Mouse (Mus musculus): ENCODE data around the gene Gm21972.

Gene Gm21972

DNA sequence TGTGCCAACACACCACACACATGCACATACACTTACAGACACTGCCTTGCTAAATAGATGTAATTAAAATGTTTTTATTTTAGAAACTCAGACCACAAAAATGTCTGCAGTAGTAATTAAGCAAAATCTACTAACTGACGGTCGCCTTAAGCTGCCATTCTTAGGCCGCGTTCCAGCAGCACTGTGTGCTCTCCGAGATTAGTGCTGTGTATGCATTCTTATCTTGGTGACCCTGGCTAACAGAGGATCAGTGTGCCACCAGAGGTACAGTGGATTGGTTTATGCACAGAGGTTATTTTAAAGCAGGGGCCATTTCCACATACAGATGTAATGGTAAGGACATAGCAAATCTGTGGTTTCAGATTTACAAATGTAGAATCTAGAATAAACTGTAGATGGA, 27.6 kb downstream of the Gm21972 start:
- no peak for DNase-seq (ENCODE audit: low spot score in 2 of 2)

DNA sequence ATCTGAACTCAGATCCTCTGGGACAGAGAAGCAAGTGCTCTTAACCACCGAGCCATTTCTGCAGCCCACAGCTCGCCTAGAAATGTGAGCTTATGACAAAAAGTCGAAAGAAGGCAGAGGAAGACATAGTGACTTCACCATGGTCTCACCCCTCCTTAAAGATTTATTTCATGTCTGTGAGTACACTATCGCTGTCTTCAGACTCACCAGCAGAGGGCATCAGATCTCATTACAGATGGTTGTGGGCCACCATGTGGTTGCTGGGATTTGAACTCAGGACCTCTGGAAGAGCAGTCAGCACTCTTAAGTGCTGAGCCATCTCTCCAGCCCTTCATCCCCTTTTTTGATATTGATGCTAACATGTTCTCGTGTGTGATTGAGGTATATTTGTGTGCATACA, 41.2 kb downstream of the Gm21972 start:
- DNase-seq (ENCODE audit: low spot score in 2 of 2): no peak

DNA sequence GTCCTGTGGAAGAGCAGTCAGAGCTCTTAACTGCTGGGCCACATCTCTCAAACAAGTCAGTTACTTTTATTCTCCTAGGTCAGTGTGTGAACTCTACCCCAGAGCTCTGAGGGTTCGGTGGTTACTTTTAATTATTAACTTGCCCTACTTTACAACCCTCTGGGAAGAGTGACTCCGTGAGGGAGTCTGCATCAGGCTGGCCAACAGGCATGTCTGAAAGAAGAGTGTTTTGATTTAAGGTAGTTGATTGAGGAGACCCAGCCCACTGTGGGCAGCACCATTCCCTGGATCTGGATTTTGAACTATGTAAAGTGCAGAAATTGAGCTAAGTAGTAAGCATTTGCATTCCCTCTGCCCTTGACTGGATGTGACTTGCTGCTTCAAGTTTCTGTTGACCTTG, 42.6 kb downstream of the Gm21972 start:
- no peak for DNase-seq (ENCODE audit: low spot score in 2 of 2)

DNA sequence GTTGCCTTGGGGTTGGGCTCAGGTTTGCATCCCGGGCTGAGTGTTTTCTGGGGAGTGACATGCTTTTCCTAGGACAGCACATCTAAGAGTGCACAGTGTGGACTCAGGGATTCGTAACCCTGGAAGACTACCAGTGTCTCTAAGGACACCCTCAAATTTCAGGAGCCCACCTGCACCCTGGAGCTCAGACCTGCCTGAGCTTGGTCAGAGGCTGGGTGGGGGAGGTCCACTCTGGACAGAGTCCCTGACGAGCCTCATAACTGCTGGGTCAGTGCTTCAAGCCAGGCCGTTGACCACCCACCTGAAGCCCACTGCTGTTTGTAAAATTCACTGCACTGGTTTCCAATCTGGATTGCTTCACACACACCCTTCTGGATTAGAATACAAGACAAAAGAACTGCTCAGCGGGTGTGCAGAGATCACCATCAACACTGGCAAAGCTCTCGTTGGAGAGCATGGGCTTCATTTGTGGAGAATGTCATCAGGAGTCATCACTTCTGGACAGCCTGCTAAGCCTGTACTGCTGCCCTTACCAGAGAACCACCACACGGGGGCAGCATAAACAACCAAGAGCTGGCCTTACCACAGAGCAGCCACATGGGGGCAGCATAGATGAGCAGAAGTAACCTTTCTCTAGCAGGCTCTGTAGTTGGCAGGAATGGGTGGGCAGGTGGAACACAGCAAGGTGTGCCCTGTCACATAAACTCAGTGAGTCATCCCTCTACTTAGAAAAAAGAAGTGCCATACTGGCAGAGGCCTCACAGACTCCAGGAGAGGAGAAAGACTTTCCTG, 45.2 kb downstream of the Gm21972 start:
- peak; percentile 65 to 77 for DNase-seq (ENCODE audit: low spot score in 2 of 2)

DNA sequence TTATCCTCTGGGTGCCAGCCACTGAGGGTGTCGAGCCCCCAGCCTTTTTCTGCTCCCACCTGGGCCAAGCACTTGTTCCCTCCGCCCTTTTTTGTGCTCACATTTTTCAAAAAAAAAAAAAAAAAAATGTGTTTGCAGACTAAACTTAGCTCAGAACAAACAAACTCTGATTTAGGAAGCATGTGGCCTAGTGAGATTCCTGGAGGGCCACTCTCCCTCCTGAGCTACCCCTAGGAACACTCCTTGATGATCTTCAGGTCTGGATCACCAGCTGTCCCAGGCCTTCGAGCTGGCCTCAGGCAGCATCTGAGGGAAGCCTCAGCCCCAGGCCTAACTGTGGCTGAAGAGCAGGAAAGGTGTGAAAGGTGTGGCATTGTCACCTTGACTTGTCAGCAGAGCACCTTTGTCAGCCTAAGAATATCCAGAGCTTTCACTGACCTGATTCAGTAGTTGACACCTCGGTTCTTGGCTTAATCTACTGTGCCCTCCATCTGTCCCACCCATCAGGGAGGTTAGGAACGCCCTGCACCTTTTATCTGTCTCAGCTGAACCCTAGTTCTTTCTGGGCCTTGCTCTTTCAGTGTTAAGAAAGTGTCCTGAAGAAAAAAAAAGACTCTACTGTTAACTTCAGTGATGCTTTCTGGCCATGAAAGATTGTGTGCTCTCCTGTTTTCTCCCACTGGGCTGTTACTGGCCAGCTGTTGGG, 48.7 kb downstream of the Gm21972 start:
- no peak for DNase-seq (ENCODE audit: low spot score in 2 of 2)

DNA sequence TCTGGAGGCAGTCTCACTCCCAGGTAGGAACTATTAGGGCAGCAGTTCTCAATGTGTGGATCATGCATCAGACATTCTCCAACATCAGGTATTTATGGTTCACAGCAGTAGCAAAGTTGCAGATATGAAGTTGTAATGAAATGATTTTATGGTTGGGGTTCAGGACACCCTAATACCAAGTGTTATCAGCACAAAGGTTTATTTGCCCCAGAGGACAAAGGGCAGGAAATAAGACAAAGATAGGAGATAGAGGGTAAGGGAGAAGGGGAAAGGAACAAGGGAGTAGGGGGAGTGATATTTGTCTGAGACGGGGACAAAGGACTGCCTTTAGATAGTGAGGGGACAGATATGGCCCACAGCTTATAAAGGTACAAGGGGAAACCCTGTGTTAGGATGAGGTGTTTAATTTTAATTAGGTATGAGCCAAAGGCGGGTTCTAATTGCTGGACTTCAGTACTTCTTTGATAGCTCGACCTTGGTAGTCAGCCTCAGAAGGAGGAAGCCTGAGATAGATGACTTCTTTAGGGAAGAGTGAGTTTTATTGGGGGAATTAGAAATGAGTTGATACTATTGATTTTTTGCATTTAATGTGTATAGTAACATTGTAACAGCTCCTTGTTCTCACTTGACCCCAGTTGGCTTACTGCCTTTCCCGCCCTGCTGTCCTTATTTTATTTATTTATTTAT, 50.3 kb downstream of the Gm21972 start:
- DNase-seq (ENCODE audit: low spot score in 2 of 2): no peak

DNA sequence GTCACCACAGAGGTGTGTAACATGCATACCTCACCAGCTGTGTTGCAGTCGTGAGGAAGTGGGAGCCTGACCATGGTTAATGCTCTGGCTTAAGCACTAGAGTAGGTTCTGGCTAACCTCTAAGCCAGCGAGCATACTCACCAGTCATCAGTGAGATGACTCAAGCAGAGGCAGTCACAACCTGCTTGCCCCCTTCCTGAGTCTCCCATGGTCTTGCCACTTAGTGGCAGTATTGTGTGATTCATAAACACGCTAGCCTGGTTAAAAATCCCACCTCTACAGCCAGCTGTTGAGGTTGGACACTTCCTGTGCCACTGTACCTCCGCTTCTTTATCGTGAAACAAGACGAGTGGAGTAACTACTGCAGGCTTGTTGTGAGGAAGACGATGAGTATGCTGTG, 53.3 kb downstream of the Gm21972 start:
- DNase-seq (ENCODE audit: low spot score in 2 of 2): no peak

DNA sequence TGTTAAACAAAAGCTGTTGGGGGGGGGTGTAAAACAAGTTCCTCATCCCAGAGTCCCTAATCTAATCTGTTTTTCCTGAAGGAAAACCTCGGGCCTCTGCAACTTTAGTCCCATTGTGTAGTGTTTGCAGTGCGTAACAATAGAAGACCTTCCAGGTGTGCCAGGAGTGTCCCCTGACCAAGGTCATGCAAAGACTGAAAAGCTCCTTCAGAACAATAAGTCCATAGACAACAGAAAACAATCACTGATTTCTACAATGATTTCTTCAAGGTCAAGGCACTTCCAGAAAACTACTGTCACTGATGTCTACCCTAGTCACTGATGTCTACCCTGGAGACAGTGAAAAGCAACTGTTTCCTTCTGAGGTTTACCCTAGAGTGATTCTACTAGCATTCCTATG, 54.4 kb downstream of the Gm21972 start:
- no peak for DNase-seq (ENCODE audit: low spot score in 2 of 2)

DNA sequence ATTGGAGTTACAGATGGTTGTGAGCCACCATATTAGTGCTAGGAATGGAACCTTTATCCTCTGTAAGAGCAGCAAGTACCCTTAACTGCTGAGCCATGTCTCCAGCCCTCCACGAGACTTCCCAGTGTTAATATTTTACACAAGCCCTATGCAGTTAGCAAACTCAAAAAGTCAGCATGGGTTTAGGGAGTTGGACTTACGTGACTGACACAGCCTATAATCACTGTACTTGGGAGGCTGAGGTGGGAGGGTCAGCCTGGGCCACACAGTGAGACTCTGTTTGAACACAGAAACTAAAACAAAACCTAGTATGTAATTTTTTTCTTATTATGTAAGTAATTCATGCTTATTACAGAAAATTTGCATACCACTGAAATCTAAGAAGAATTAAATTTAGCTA, 54.8 kb downstream of the Gm21972 start:
- no peak for DNase-seq (ENCODE audit: low spot score in 2 of 2)

DNA sequence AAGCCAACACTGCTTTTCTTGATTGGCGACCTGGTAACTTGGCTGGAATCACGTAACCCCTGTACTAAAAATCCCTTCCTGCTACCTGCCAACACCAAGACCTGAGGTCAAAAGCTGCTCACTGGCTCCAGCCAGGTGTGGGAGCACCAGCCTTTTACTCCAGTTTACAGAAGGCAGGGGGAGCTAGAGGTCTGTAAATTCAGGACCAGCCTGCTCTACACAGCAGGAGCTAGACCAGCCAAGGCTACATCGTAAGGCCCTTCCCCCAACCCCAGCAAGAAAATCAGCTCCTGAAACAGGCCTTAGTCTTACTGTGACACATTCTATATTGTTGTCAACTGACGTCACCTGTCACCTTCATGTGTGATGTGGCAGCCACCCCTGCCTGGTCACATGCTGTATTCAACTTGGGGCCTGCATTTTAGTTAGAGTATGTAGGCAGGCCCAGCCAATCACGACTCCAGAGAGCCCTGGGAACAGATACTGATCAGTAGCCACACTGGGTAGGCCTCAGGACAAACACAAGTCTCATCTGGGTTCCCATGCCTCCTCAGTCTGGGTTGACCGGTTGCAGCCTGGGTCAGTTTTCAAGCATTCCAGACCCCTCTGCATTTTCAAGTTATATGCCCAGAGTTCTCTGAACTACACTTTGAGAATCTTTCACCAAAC, 55.7 kb downstream of the Gm21972 start:
- no peak for DNase-seq (ENCODE audit: low spot score in 2 of 2)

DNA sequence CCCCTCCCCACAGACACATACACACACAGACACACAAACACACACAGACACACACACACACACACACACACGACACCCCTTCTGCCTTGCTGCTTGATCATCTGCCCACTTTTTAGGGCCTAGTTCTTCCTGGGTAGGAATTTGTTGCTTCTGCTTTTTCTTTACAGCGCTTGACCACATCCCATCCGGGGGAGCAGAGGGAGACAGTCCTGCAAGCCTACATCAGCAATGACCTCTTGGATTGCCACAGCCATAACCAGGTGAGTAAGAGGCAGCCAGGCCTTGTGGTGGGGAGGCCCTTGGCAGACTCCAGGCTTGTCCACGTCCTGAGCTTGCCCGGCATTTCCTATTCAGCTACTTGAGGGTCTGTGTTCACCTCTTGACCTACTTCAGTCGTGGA, 57.4 kb downstream of the Gm21972 start:
- DNase-seq (ENCODE audit: low spot score in 2 of 2): no peak

DNA sequence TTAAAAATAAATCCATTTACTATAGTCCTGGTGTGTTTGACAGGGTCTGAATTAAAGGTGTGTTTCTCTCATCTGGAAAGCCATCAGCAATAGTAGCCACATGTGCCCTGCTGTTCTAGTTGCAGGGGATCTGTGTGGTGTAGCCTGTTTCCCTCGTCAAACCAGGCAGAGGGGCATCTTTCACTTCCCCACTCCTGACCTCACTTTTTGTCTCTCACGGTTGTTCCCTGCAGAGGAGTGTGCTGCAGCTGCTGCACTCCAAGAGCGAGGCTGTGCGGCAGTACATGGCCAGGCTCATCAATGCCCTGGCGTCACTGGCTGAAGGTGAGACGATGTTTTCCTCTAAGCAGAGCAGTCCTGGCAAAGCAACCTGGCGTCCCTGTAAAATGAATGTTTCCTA, 60.6 kb downstream of the Gm21972 start:
- DNase-seq (ENCODE audit: low spot score in 2 of 2): no peak

DNA sequence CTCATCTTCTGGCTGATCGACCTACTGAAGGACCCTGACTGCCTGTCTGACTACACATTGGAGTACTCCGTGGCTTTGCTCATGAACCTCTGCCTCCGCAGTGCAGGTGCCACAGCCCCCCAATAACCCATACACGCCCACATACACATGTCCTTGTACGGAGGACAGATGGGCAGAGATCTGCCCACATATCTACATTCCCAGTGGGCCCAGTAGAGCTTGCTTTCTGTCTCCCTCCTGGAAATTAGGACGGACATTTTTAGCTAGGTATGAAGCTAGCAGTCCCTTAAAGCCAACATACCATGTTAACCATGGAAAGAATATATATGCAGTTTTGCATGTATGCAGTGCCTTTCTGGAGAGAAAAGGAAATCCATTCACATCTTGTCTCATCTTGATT, 64.8 kb downstream of the Gm21972 start:
- no peak for DNase-seq (ENCODE audit: low spot score in 2 of 2)

DNA sequence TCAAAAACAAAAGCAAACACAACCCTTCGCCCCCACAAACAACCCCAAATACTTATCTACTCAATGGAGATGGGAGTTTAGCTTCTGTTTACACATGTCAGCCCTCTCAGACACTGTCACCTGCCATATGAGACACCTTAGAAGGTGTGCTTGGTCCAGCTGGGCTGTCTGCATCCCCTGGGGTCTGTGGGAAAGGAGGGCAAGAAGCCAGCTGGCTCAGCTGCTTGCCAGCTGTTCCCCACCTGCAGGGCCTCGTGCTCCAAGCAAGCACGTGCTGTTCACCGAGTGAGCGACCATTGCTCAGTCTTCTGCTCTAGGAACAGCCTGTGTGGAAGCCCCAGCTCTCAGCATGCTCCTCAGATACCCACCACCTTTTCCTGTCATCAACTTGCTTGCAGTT, 65.6 kb downstream of the Gm21972 start:
- no peak for DNase-seq (ENCODE audit: low spot score in 2 of 2)

DNA sequence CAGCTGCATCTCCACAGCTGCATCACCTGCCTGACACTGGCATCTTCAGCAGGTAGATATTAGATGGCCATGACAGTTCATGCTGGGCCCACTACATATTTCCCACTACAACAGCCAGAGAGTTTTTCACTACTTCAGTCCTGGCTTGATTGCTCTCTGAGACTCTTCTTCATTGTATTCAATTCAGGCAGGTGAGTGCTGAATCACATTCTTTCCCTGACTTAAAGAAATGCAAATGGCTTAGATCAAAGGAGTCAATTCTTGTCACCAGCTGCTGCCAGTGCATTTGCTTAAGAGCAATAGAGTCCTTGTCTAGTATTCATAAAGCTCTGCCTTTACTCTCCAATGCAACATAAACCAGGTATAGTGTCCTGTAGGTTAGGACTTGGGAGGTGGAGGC, 67.9 kb downstream of the Gm21972 start:
- no peak for DNase-seq (ENCODE audit: low spot score in 2 of 2)

DNA sequence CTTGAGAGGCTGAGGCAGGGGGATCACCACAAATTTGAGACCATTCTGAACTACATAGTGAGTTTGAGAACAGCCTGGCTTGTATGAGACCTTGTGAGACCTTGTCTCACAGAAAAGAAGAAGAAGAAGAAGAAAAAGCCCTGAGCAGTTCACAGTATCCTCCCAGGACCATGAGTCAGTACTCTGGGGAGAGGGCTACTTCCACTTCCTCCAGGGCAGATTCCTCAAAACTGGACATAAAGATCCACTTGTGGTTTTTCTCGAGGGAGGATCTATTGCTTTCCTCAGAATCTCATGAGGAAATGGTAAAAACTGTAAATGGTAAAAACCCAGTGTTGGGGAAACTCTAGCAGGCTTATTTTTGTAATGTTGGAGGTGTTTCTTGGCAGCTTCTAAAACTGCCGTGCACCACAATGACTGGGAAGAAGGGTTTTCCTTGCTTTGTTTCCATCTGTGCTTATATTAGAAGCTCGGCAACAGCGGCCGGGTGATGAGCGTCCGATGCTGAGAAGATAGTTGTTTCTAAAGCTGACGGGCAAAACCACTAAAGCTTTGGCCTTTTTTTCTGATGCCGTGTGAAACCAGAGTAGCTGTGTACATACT, 69.3 kb downstream of the Gm21972 start:
- peak; percentile 34 to 41 for DNase-seq (ENCODE audit: low spot score in 2 of 2)

DNA sequence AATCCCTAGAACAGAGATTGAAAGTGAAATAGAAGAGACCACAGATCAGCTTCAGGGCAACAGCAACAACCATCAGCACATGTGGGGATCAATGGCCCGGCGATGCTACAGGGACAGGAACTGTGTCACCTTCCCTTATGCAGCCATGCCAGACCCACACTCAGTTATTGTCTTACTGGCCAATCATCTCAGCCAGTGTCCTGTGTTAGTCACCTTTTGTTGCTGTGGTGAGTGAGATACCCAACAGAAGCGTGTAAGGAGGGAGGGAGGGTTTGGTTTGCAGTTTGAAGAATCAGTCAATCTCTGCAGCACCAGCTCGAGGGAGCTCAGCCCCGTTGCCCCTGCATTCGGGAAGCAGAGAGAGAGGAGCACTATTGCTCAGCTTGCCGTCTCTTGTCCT, 77.2 kb downstream of the Gm21972 start:
- DNase-seq (ENCODE audit: low spot score in 2 of 2): no peak

DNA sequence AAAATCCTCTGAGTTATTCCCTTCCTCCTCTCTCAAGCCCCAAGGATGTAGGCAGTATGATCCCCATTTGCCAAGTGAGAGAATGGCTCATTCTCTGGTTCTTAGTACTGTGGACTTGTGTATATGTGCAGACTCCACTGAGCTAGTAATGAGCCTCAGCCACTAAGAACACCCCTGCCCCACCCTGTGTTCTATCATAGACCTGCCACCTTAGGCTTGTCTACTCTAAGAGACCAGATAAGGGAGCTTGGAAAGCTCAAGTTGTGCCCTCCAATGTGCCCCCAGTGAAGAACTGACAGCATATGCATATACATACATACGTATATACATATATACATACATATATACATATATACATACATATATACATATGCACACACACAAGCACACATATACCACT, 78.1 kb downstream of the Gm21972 start:
- no peak for DNase-seq (ENCODE audit: low spot score in 2 of 2)

Data from right cerebral cortex, postnatal 36 days (tissue).